Mouse (Mus musculus) liver, postnatal 0 days (tissue): Measurements from ENCODE around the gene Entpd2. TPM values are rescaled to one million over a fixed set of nuclear protein-coding genes. Genes with fewer than 3 reads are reported as not detected.

Source experiments
- ATAC-seq: fragments of 200-750 bp; cut with Nextera tagmentation; 2 replicates; pipeline ENCODE4 v1.8.0; 2017; ENCODE audit warnings: mild to moderate bottlenecking, moderate library complexity
- DNase-seq: peaks from one replicate; pipeline ENCODE4 v3.0.0-alpha.2; 2016
- H3K27ac ChIP-seq: fragments of 300-500 bp; sonication (generic); 2 replicates; pipeline ENCODE4 v1.5.1; 2014; ENCODE audit warnings: antibody characterized with exemption, moderate library complexity, mild to moderate bottlenecking, low read depth
- H3K27me3 ChIP-seq: fragments of 300-500 bp; sonication (generic); 2 replicates; pipeline ENCODE4 v1.6.1; 2014; ENCODE audit warnings: low read length, control low read depth, mixed read lengths; ENCODE audit not compliant: insufficient read depth
- H3K36me3 ChIP-seq: fragments of 300-500 bp; sonication (generic); replicated peaks from 2 replicates; pipeline ENCODE4 v1.6.1; 2014; ENCODE audit warnings: mild to moderate bottlenecking, control low read depth, low read length, moderate library complexity, mixed read lengths; ENCODE audit not compliant: insufficient read depth
- H3K4me1 ChIP-seq: fragments of 300-500 bp; sonication (generic); 2 replicates; pipeline ENCODE4 v1.6.1; 2014; ENCODE audit warnings: antibody characterized with exemption, mild to moderate bottlenecking, control low read depth; ENCODE audit not compliant: insufficient read depth
- H3K4me2 ChIP-seq: fragments of 300-500 bp; sonication (generic); 2 replicates; pipeline ENCODE4 v1.6.1; 2014; ENCODE audit warnings: low read depth, mild to moderate bottlenecking, low read length, moderate library complexity, mixed read lengths
- H3K4me3 ChIP-seq: fragments of 300-500 bp; sonication (generic); 2 replicates; pipeline ENCODE4 v1.5.1; 2014; ENCODE audit warnings: low read depth, low read length
- H3K9ac ChIP-seq: fragments of 300-500 bp; sonication (generic); replicated peaks from 2 replicates; pipeline ENCODE4 v1.6.1; 2014; ENCODE audit warnings: mild to moderate bottlenecking, moderate library complexity
- H3K9me3 ChIP-seq: fragments of 300-500 bp; sonication (generic); 2 replicates; pipeline ENCODE4 v1.6.1; 2016; ENCODE audit warnings: mild to moderate bottlenecking, control low read depth, low read length, mixed read lengths
- CTCF ChIP-seq: sonication (generic); IDR thresholded peaks from 2 replicates; pipeline ENCODE4 v1.5.1; 2016; ENCODE audit warnings: antibody characterized with exemption, low read depth
- EP300 ChIP-seq: IDR thresholded peaks from 2 replicates; pipeline ENCODE4 v1.6.1; 2016; ENCODE audit warnings: antibody characterized with exemption, low read depth, mild to moderate bottlenecking
- WGBS: fragments of 180-500 bp; shearing (Covaris S2); extraction: QIAGEN DNeasy Blood & Tissue Kit; methylation state at CpG from one replicate; pipeline ENCODE4 v1.1.7; 2014; ENCODE audit not compliant: insufficient replicate concordance; 5-methylcytosine and 5-hydroxymethylcytosine counted together
- microRNA-seq: library from miRNA; unstranded; fragments of <30 nt; microRNA quantifications from one replicate; pipeline ENCODE4, GENCODE M21; 2016
- polyA plus RNA-seq: library from polyadenylated mRNA; unstranded; fragments of >200 nt; fragmentation: Nextera tagmentation; extraction: Ambion mirVana; gene quantifications from 2 replicates; pipeline ENCODE4 v1.2.1, GENCODE M21; 2015

The Entpd2 gene
- polyA plus RNA-seq, 1 experiment from 2014 or later: 3.6 TPM

DNA sequence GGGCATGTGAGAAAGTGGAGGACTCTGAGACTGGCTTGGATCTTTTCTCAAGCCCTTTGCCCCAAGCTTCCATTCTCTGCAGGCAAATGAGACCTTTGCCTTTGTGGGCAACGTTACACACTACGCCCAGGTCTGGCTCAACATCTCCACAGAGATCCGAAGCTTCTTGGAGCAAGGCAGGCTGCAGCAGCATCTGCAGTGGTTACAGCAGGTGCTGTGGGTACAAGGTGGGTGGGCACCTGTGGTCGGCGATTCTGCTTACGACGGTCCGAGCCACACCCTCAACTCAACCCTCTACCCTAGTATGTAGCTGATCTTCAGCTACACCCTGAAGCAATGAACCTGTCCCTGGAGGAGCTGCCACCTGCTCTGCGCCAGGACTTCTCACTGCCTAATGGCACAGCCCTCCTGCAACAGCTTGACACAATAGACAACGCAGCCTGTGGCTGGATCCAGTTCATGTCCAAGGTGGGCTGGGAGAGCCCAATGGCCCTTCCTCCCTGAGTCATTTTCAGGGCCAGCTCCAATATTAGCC, 40.7 kb downstream of the Entpd2 start:
- TF ChIP-seq CTCF (no peak), EP300 (no peak)
- Histone ChIP-seq H3K27me3 (no peaks in the 10 kb centered on the region), H3K4me1 (no peaks in the 10 kb centered on the region), H3K9me3 (no peaks in the 10 kb centered on the region), H3K4me3 (no peak overlapping the region), H3K9ac (no peak overlapping the region), H3K4me2 (no peak overlapping the region), H3K27ac (no peak overlapping the region), H3K36me3 (0 out of 2 replicates have a peak, but pooled peaks cover 2% of the 10 kb centered on the region)
- ATAC-seq (no peak), DNase-seq (no peak)
- WGBS: 88% methylated on average over 10 of the region's 10 CpGs

DNA sequence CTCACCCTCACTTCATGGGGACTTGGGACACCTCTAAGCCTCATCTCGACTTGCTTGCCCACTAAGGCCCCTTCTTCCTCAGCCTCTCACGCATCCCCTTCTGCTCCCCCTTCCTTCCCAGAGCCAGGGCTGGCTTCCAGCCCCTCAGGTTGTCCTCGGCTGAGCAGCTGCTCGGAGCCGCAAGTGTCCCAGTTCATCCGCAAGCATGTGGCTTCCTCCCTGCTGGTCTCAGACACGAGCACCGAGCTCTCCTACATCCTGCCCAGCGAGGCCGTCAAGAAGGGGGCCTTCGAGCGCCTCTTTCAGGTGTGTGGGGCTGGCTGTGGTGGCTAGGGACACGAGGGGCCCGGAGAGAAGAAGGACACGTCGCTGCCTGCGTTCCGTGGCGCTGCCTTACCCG, 45.4 kb downstream of the Entpd2 start:
- TF ChIP-seq CTCF: no peak
- TF ChIP-seq EP300: no peak
- H3K9me3 ChIP-seq: no peaks in the 10 kb centered on the region
- DNase-seq (no peak), ATAC-seq (no peak)
- no peak overlapping the region for H3K4me2 ChIP-seq
- H3K27me3 ChIP-seq: no peaks in the 10 kb centered on the region
- H3K9ac ChIP-seq: no peak overlapping the region
- H3K27ac ChIP-seq: no peak overlapping the region
- no peak overlapping the region for H3K4me3 ChIP-seq
- H3K36me3 ChIP-seq: peaks cover 7% of the 10 kb centered on the region; the same call in 1 of the 2 replicates
- WGBS: 82% methylated on average over 20 of the region's 20 CpGs
- no peaks in the 10 kb centered on the region for H3K4me1 ChIP-seq

DNA sequence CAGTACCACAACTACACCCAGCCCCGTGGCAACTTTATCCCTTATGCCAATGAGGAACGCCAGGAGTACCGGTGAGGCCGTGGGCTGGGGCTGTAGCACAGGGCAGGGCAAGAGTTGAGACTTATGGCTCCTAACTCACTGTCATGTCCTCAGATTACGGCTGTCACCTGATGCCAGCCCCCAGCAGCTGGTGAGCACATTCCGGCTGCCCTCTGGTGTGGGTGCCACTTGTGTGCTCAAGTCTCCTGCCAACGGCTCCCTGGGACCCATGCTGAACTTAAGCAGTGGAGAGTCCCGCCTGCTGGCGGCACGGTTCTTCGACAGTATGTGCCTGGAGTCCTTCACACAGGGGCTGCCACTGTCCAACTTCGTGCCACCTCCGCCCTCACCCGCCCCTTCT, 47.0 kb downstream of the Entpd2 start:
- TF ChIP-seq EP300: no peak
- TF ChIP-seq CTCF: no peak
- Histone ChIP-seq H3K36me3 (peaks cover 7% of the 10 kb centered on the region; the same call in 1 of the 2 replicates), H3K27ac (no peak overlapping the region), H3K4me3 (no peak overlapping the region), H3K4me2 (no peak overlapping the region), H3K27me3 (no peaks in the 10 kb centered on the region), H3K9ac (no peak overlapping the region), H3K9me3 (no peaks in the 10 kb centered on the region), H3K4me1 (no peaks in the 10 kb centered on the region)
- DNase-seq (no peak), ATAC-seq (no peak)
- 89% methylated on average over 14 of the region's 14 CpGs for WGBS

Small RNAs within 50 kb of the gene (microRNA-seq; reads per million reads assigned to microRNA genes)
- not detected for gene Mir3087

Other genes with a start within 250 kb of the Entpd2 start
- gene Nrarp, start 215.1 kb upstream of the Entpd2 start, polyA plus RNA-seq: 1.3 and 1.7 TPM in 2 replicates
- gene Tor4a, start 199.0 kb upstream of the Entpd2 start, polyA plus RNA-seq: 5.4 and 6.0 TPM in 2 replicates
- 19.3 and 22.3 TPM in 2 replicates for gene Nelfb, start 184.4 kb upstream of the Entpd2 start, polyA plus RNA-seq
- gene Stpg3, start 181.2 kb upstream of the Entpd2 start, polyA plus RNA-seq: not detected in 2 replicates
- not detected in 2 replicates for gene Fam166a, start 177.1 kb upstream of the Entpd2 start, polyA plus RNA-seq
- gene Tubb4b, start 171.2 kb upstream of the Entpd2 start, polyA plus RNA-seq: 263 and 294 TPM in 2 replicates
- gene Slc34a3, start 161.5 kb upstream of the Entpd2 start, polyA plus RNA-seq: not detected in 2 replicates
- not detected in 2 replicates for gene Rnf224, start 159.1 kb upstream of the Entpd2 start, polyA plus RNA-seq
- 0.11 TPM in 1 of 2 replicates, not detected in the other for gene Rnf208, start 153.6 kb upstream of the Entpd2 start, polyA plus RNA-seq
- gene Cysrt1, start 153.4 kb upstream of the Entpd2 start, polyA plus RNA-seq: not detected in 2 replicates
- 1.2 and 1.4 TPM in 2 replicates for gene AL732309.1, start 149.0 kb upstream of the Entpd2 start, polyA plus RNA-seq
- 34.0 and 37.1 TPM in 2 replicates for gene Tmem203, start 140.4 kb upstream of the Entpd2 start, polyA plus RNA-seq
- 5.3 TPM in 2 replicates for gene Tprn, start 133.3 kb upstream of the Entpd2 start, polyA plus RNA-seq
- gene Ssna1, start 123.4 kb upstream of the Entpd2 start, polyA plus RNA-seq: 77.2 and 81.7 TPM in 2 replicates
- 19.8 and 22.8 TPM in 2 replicates for gene Anapc2, start 123.4 kb upstream of the Entpd2 start, polyA plus RNA-seq
- not detected in 2 replicates for gene Tmem210, start 107.7 kb upstream of the Entpd2 start, polyA plus RNA-seq
- gene Lrrc26, start 106.0 kb upstream of the Entpd2 start, polyA plus RNA-seq: not detected in 2 replicates
- gene Grin1, start 76.7 kb upstream of the Entpd2 start, polyA plus RNA-seq: not detected in 2 replicates
- 15.7 and 16.5 TPM in 2 replicates for gene Man1b1, start 63.5 kb upstream of the Entpd2 start, polyA plus RNA-seq
- 12.8 and 15.4 TPM in 2 replicates for gene Dpp7, start 39.5 kb upstream of the Entpd2 start, polyA plus RNA-seq
- 18.7 and 19.4 TPM in 2 replicates for gene Uap1l1, start 30.2 kb upstream of the Entpd2 start, polyA plus RNA-seq
- gene Sapcd2, start 23.6 kb upstream of the Entpd2 start, polyA plus RNA-seq: 5.5 and 7.4 TPM in 2 replicates
- 5.2 and 5.4 TPM in 2 replicates for gene Npdc1, start 3.5 kb downstream of the Entpd2 start, polyA plus RNA-seq
- gene Fut7, start 27.4 kb downstream of the Entpd2 start, polyA plus RNA-seq: 0.78 and 0.97 TPM in 2 replicates
- gene Abca2, start 32.8 kb downstream of the Entpd2 start, polyA plus RNA-seq: 0.71 and 0.87 TPM in 2 replicates
- 0.77 and 1.4 TPM in 2 replicates for gene Clic3, start 61.0 kb downstream of the Entpd2 start, polyA plus RNA-seq
- 14.7 and 17.1 TPM in 2 replicates for gene Paxx, start 65.2 kb downstream of the Entpd2 start, polyA plus RNA-seq
- gene Ptgds, start 74.2 kb downstream of the Entpd2 start, polyA plus RNA-seq: 0.83 and 1.0 TPM in 2 replicates
- gene Lcn12, start 98.0 kb downstream of the Entpd2 start, polyA plus RNA-seq: not detected in 2 replicates
- gene Fbxw5, start 104.9 kb downstream of the Entpd2 start, polyA plus RNA-seq: 26.7 and 26.9 TPM in 2 replicates
- 106 and 107 TPM in 2 replicates for gene C8g, start 105.8 kb downstream of the Entpd2 start, polyA plus RNA-seq
- 10.6 and 10.7 TPM in 2 replicates for gene Traf2, start 151.1 kb downstream of the Entpd2 start, polyA plus RNA-seq
- 263 and 268 TPM in 2 replicates for gene Edf1, start 162.0 kb downstream of the Entpd2 start, polyA plus RNA-seq
- 0.07 and 0.09 TPM in 2 replicates for gene Mamdc4, start 179.0 kb downstream of the Entpd2 start, polyA plus RNA-seq
- gene Phpt1, start 179.3 kb downstream of the Entpd2 start, polyA plus RNA-seq: 44.7 and 46.1 TPM in 2 replicates
- gene Ajm1, start 185.9 kb downstream of the Entpd2 start, polyA plus RNA-seq: 0.02 TPM in 1 of 2 replicates, not detected in the other
- gene Rabl6, start 212.6 kb downstream of the Entpd2 start, polyA plus RNA-seq: 11.0 and 13.5 TPM in 2 replicates
- gene Ccdc183, start 221.8 kb downstream of the Entpd2 start, polyA plus RNA-seq: 0.19 and 0.28 TPM in 2 replicates
- gene Tmem141, start 226.1 kb downstream of the Entpd2 start, polyA plus RNA-seq: 43.3 and 55.1 TPM in 2 replicates
- gene Fcna, start 232.2 kb downstream of the Entpd2 start, polyA plus RNA-seq: 95.4 and 100 TPM in 2 replicates